Mouse (Mus musculus) embryonic facial prominence, embryonic 11.5 days (tissue): ENCODE data around the gene Rspry1. TPM values are rescaled to one million over a fixed set of nuclear protein-coding genes. Genes with fewer than 3 reads are reported as not detected.

ENCODE experiments used
- ATAC-seq: fragments of 200-750 bp; cut with Nextera tagmentation; replicated peaks from 2 replicates; pipeline ENCODE4 v1.8.0; 2017; ENCODE audit warnings: low read depth; ENCODE audit not compliant: insufficient number of reproducible peaks, low FRiP score, low TSS enrichment
- DNase-seq: peaks from one replicate; pipeline ENCODE4 v3.0.0-alpha.2; 2015; ENCODE audit warnings: low spot score
- H3K27ac ChIP-seq: fragments of 300-500 bp; sonication (generic); replicated peaks from 2 replicates; pipeline ENCODE4 v1.5.1; 2014; ENCODE audit warnings: mild to moderate bottlenecking, low read depth, low read length, control low read depth
- H3K27me3 ChIP-seq: fragments of 300-500 bp; sonication (generic); 2 replicates; pipeline ENCODE4 v1.6.1; 2014; ENCODE audit warnings: mild to moderate bottlenecking, low read length, moderate library complexity, mixed read lengths; ENCODE audit not compliant: control insufficient read depth, insufficient read depth
- H3K36me3 ChIP-seq: fragments of 300-500 bp; sonication (generic); replicated peaks from 2 replicates; pipeline ENCODE4 v1.6.1; 2014; ENCODE audit warnings: low read depth, mild to moderate bottlenecking, low read length, moderate library complexity, mixed read lengths; ENCODE audit not compliant: control insufficient read depth, insufficient read depth
- H3K4me1 ChIP-seq: fragments of 300-500 bp; sonication (generic); 2 replicates; pipeline ENCODE4 v1.6.1; 2014; ENCODE audit warnings: low read length, mixed read lengths; ENCODE audit not compliant: control insufficient read depth, insufficient read depth
- H3K4me2 ChIP-seq: fragments of 300-500 bp; sonication (generic); 2 replicates; pipeline ENCODE4 v1.6.1; 2014; ENCODE audit warnings: low read depth, mild to moderate bottlenecking, control low read depth, low read length, moderate library complexity
- H3K4me3 ChIP-seq: fragments of 300-500 bp; sonication (generic); 2 replicates; pipeline ENCODE4 v1.5.1; 2014; ENCODE audit warnings: low read depth, low read length, control low read depth
- H3K9ac ChIP-seq: fragments of 300-500 bp; sonication (generic); replicated peaks from 2 replicates; pipeline ENCODE4 v1.6.1; 2014; ENCODE audit warnings: mild to moderate bottlenecking, control low read depth, low read length
- H3K9me3 ChIP-seq: fragments of 300-500 bp; sonication (generic); replicated peaks from 2 replicates; pipeline ENCODE4 v1.6.1; 2016; ENCODE audit warnings: mild to moderate bottlenecking, low read length, inconsistent platforms, mixed read lengths; ENCODE audit not compliant: control insufficient read depth
- WGBS: fragments of 180-500 bp; shearing (Covaris S2); extraction: QIAGEN DNeasy Blood & Tissue Kit; methylation state at CpG from one replicate; pipeline ENCODE4 v1.1.7; 2014; 5-methylcytosine and 5-hydroxymethylcytosine counted together
- polyA plus RNA-seq: library from polyadenylated mRNA; unstranded; fragments of >200 nt; fragmentation: Nextera tagmentation; extraction: Ambion mirVana; gene quantifications from 2 replicates; pipeline ENCODE4 v1.2.1, GENCODE M21; 2014

Gene Rspry1
- polyA plus RNA-seq, 1 experiment from 2014 or later = 45.4 TPM

DNA sequence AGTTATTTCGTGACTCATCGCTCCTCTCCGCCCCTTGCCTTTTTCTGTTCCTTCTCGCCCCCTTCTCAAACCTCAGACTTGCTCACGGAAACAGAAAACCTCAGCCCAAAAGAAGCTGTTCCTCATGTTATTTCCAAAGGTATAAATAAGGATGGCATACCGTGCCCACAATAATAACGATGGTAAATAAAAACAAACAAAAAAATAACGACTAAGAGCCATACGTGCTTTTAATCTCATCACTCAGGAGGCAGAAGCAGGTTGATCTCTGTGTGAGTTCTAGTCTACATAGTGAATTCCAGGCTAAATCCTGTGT, 102.9 kb downstream of the Rspry1 start:
- peak overlapping the region; percentile 50 for H3K4me3 ChIP-seq
- peak overlapping the region; percentile 59 for H3K9ac ChIP-seq
- no peaks in the 10 kb centered on the region for H3K36me3 ChIP-seq
- DNase-seq (no peak), ATAC-seq (no peak)
- no peaks in the 10 kb centered on the region for H3K27me3 ChIP-seq
- peak overlapping the region; percentile 66 for H3K4me2 ChIP-seq
- H3K4me1 ChIP-seq = no peaks in the 10 kb centered on the region
- no peaks in the 10 kb centered on the region for H3K9me3 ChIP-seq
- H3K27ac ChIP-seq = no peak overlapping the region
- WGBS = 19% methylated on average over 9 of the region's 9 CpGs

DNA sequence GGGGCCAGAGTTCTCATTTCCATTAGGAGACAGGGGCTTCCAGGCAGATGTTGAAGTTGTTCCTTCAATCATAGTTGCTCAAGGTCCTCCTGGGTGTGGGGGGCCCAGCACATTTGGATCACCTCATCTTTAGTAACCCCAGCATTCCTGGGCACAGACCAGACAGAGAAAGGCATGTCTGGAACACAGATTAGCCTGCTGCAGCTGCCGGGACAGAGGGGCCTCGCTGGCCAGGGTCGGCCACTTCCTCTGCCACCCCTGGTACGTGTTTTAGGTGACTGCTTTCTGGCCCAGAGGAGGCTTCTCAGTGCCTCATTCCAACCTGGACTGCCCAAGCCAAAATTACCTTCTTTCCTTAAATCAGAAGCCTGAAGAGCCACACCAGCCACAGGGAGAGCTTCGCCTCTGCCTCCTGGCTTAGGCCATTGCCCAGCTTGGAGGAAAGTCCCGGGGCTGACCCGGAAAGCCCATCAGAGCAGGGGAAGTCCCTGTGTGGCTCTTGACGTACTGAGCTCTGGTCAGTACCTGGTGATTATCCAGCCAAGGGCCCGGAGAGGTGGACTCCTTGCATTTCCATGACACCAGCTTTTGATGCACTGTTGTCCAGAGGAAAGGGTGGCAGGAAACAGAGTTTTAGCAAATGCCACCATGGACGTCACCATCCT, 104.0 kb downstream of the Rspry1 start:
- DNase-seq = no peak

DNA sequence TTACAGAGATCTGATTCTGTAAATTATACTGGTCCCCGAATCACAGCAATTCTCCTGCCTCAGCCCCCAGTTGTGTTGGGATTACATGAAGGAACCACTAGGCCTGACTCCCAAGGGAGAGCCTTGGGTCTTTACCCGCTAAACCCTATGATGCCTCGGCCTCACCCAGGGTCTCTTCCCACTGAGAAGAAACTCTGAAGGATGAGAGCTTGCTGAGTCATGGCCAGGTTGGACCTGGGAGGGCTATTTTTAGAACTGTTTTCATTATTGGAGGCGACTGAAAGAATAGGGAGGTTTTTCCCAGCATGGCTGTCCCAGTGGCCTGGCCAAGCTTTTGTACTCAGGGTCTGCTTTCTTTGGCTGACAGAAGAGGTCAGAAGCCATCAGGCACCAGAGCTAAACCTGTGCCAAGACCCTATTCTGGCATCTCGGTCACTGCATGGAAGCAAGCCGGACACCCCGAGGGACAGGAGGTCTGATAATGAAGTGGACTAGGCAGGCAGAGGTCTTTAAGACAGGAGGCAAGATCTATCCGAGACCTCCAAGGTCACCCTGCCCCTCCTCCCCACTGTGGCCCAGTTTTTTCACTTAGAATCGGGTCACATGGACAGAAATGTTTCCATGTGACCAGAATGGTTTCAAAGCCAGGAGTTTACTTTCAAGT, 105.1 kb downstream of the Rspry1 start:
- Histone ChIP-seq H3K36me3 (no peaks in the 10 kb centered on the region), H3K4me1 (no peaks in the 10 kb centered on the region), H3K9ac (no peak overlapping the region), H3K4me2 (no peak overlapping the region), H3K27ac (no peak overlapping the region), H3K27me3 (no peaks in the 10 kb centered on the region), H3K9me3 (no peaks in the 10 kb centered on the region), H3K4me3 (no peak overlapping the region)
- ATAC-seq (no peak), DNase-seq (no peak)
- 77% methylated on average over 9 of the region's 9 CpGs for WGBS

More for the DNA sequence above, 104.0 kb downstream of the Rspry1 start:
- WGBS = 78% methylated on average over 10 of the region's 10 CpGs
- H3K4me3 ChIP-seq = no peak overlapping the region
- H3K27me3 ChIP-seq = no peaks in the 10 kb centered on the region
- H3K4me1 ChIP-seq = no peaks in the 10 kb centered on the region
- H3K36me3 ChIP-seq = no peaks in the 10 kb centered on the region
- H3K27ac ChIP-seq = no peak overlapping the region
- no peaks in the 10 kb centered on the region for H3K9me3 ChIP-seq
- no peak for ATAC-seq
- H3K4me2 ChIP-seq = no peak overlapping the region
- H3K9ac ChIP-seq = no peak overlapping the region

Other genes starting within 250 kb of the Rspry1 start
- gene Herpud1, start 215.5 kb upstream of the Rspry1 start, polyA plus RNA-seq = 54.6 and 54.8 TPM in 2 replicates
- gene Nlrc5, start 167.6 kb upstream of the Rspry1 start, polyA plus RNA-seq = 0.08 and 0.14 TPM in 2 replicates
- 6.9 and 8.8 TPM in 2 replicates for gene Cpne2, start 68.9 kb upstream of the Rspry1 start, polyA plus RNA-seq
- 106 and 109 TPM in 2 replicates for gene Fam192a, start 60 bp downstream of the Rspry1 start, polyA plus RNA-seq
- gene Arl2bp, start 64.7 kb downstream of the Rspry1 start, polyA plus RNA-seq = 71.8 and 73.4 TPM in 2 replicates
- 0.47 and 1.5 TPM in 2 replicates for gene Pllp, start 94.3 kb downstream of the Rspry1 start, polyA plus RNA-seq
- gene Ccl22, start 143.7 kb downstream of the Rspry1 start, polyA plus RNA-seq = not detected in 2 replicates
- gene Cx3cl1, start 170.1 kb downstream of the Rspry1 start, polyA plus RNA-seq = 4.6 and 5.6 TPM in 2 replicates
- not detected in 2 replicates for gene Ccl17, start 208.5 kb downstream of the Rspry1 start, polyA plus RNA-seq
- gene Coq9, start 236.4 kb downstream of the Rspry1 start, polyA plus RNA-seq = 51.9 and 52.8 TPM in 2 replicates
- 123 and 139 TPM in 2 replicates for gene Ciapin1, start 236.4 kb downstream of the Rspry1 start, polyA plus RNA-seq